Mouse (Mus musculus) heart, postnatal 0 days (tissue): ENCODE results near the gene Soat2.

Source experiments
- CTCF ChIP-seq: IDR thresholded peaks from 2 replicates; pipeline ENCODE4 v1.5.1; 2016; ENCODE audit warnings: antibody characterized with exemption, control low read depth, low read depth
- EP300 ChIP-seq: IDR thresholded peaks from 2 replicates; pipeline ENCODE4 v1.6.1; 2016; ENCODE audit warnings: antibody characterized with exemption, low read depth

DNA sequence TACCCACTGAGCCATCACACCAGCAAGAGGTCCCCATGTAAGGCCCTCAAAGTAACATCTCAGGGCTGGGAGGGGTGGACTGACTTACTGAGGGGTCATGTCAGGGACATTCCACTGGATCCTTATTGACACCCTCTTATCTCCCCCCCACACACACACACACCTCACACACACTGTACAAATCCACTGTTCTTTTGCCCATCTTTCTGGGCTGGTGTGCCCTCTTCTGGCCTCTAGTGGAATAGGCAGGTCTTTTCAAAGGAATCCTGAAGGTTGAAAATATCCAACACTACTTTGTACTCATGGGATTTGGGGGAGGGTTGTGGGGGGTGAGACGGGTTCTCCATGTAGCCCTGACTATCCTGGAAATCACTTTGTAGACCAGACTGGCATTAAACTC lies 3.4 kb upstream of the Soat2 start:
- TF ChIP-seq EP300, result no peak
- peak; percentile 83 for TF ChIP-seq CTCF
